ENCODE assay signal across 14 mouse cellular contexts in the genomic region with DNA sequence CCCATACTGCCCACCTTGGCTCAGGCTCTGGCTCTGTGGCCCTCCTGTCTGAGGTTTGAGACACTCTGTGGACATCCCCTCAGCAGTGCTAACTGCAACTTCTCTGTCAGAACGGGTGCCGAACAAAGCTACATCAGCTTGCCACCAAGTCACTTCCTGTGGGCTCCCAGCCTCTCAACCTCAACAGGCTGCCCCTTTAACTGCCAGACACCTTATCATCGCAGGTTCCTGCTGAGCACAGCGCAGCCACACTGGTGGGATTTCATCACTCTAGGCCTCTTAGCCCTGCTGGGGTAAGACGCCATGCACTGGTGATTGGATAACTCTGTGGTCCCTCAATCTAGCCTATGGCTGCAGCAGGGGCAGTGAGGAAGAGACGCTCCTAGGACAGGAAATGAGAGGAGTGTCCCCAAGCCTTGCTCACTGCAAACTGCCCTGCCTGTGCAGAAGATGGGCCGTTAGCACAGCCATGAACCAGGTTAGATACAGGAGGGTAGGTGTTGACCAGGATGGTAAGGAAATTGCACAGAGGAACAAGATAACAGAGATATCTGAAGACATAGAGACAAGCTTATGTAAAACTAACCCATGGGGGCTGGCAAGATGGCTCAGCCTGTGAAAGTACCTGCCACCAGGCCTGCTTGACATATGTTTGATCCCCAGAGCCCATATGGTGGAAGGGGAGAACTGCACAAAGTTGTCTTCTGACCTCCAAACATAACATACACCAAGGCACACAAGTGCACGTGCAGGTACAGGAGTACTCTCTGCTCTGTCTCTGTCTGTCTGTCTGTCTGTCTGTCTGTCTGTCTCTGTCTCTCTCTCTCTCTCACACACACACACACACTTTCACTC. TPM values are rescaled to one million over a fixed set of nuclear protein-coding genes. Genes with fewer than 3 reads are reported as not detected.
DNase-seq lines count a peak whose midpoint lies in the region; ATAC-seq and TF ChIP-seq lines count a peak whose summit lies in the region.
"Had no signal": no experiment of that assay in that cellular context is flagged by ENCODE, and none has a peak within 500 bp of the region (broad histone marks: within the 10 kb centered on the region; RNA-seq: fewer than 3 reads in every experiment).

A gene (minus strand): TSS at position 373 of the 855 bp plus-strand sequence.

- no peak for DNase-seq in kidney, postnatal 14 days
- DNase-seq in thymus, postnatal 14 days, result peak; percentile 66
- no peak for DNase-seq in cerebellum, adult 9-11 months
- no peak for DNase-seq in neural tube, embryonic 10.5 days (ENCODE audit: extremely low spot score, low spot score)
- DNase-seq: adrenal gland, postnatal 10 days; cerebellum, postnatal 14 days; kidney, postnatal 10 days; left cerebral cortex, postnatal 4 days had no signal

- no peak; the same call in 1 of the 2 replicates for TF ChIP-seq POLR2A in bone marrow, adult 2 months (IDR thresholded peaks at IDR 0.05; ENCODE audit: borderline replicate concordance, control insufficient read depth, low read depth, low read length)

- 0 out of 2 replicates have a peak, but pooled peaks have one; percentile 23 for ATAC-seq in kidney, embryonic 16.5 days (ENCODE audit: low FRiP score, low TSS enrichment)
- no peak for ATAC-seq in hindbrain, embryonic 16.5 days
- ATAC-seq: forebrain, embryonic 13.5 days had no signal

- H3K9me3 ChIP-seq in kidney, embryonic 16.5 days (ENCODE audit: low read length), result no peaks in the 10 kb centered on the region
- no peaks in the 10 kb centered on the region for H3K9me3 ChIP-seq in megakaryocyte, embryonic 14.5 days
- no peaks in the 10 kb centered on the region for H3K9me3 ChIP-seq in hindbrain, embryonic 16.5 days (ENCODE audit: control insufficient read depth, low read length)
- H3K9me3 ChIP-seq: forebrain, embryonic 13.5 days; G1E had no signal

- no peak within 1 kb of the TSS for H3K4me3 ChIP-seq in kidney, embryonic 16.5 days (ENCODE audit: low read length)
- H3K4me3 ChIP-seq in bone marrow, adult 2 months (replicated peaks; ENCODE audit: control insufficient read depth, low read depth, low read length), result peak within 1 kb of the TSS; percentile 83
- H3K4me3 ChIP-seq in megakaryocyte, embryonic 14.5 days (replicated peaks), result peak within 1 kb of the TSS; percentile 90
- no peak within 1 kb of the TSS for H3K4me3 ChIP-seq in hindbrain, embryonic 16.5 days (ENCODE audit: low read length)
- H3K4me3 ChIP-seq: forebrain, embryonic 13.5 days had no signal

- H3K36me3 ChIP-seq in kidney, embryonic 16.5 days (ENCODE audit: insufficient read depth, low read length), result no peaks in the 10 kb centered on the region
- H3K36me3 ChIP-seq in megakaryocyte, embryonic 14.5 days (replicated peaks; ENCODE audit: low read length), result peaks cover 2% of the 10 kb centered on the region
- no peaks in the 10 kb centered on the region for H3K36me3 ChIP-seq in hindbrain, embryonic 16.5 days (ENCODE audit: control insufficient read depth, insufficient read depth, low read length)
- H3K36me3 ChIP-seq: G1E had no signal

- 49% methylated on average over 8 of the region's 8 CpGs for WGBS in kidney, embryonic 16.5 days
- WGBS in bone marrow, adult 2 months, result 5% methylated on average over 8 of the region's 8 CpGs
- WGBS in hindbrain, embryonic 16.5 days, result 75% methylated on average over 8 of the region's 8 CpGs

- no peak within 1 kb of the TSS for H3K4me2 ChIP-seq in kidney, embryonic 16.5 days (replicated peaks; ENCODE audit: low read depth, low read length)
- no peak within 1 kb of the TSS for H3K4me2 ChIP-seq in hindbrain, embryonic 16.5 days (ENCODE audit: low read length)
- H3K4me2 ChIP-seq: forebrain, embryonic 13.5 days had no signal

- no peak for TF ChIP-seq CTCF in bone marrow, adult 2 months (IDR thresholded peaks at IDR 0.05; ENCODE audit: control insufficient read depth, insufficient read depth, low read length)

- no peaks in the 10 kb centered on the region for H3K4me1 ChIP-seq in kidney, embryonic 16.5 days (ENCODE audit: insufficient read depth, low read length)
- H3K4me1 ChIP-seq in bone marrow, adult 2 months (ENCODE audit: control insufficient read depth, insufficient read depth, low read length), result peaks cover 13% of the 10 kb centered on the region
- peaks cover 73% of the 10 kb centered on the region for H3K4me1 ChIP-seq in megakaryocyte, embryonic 14.5 days
- H3K4me1 ChIP-seq in hindbrain, embryonic 16.5 days (ENCODE audit: control insufficient read depth, insufficient read depth, low read depth, low read length), result no peaks in the 10 kb centered on the region
- H3K4me1 ChIP-seq: forebrain, embryonic 13.5 days had no signal

- no peaks in the 10 kb centered on the region for H3K27me3 ChIP-seq in kidney, embryonic 16.5 days (ENCODE audit: insufficient read depth, low read length)
- peaks cover 4% of the 10 kb centered on the region for H3K27me3 ChIP-seq in megakaryocyte, embryonic 14.5 days (replicated peaks)
- no peaks in the 10 kb centered on the region for H3K27me3 ChIP-seq in hindbrain, embryonic 16.5 days (replicated peaks; ENCODE audit: control insufficient read depth, insufficient read depth, low read length)
- H3K27me3 ChIP-seq: forebrain, embryonic 13.5 days had no signal

- no peak within 1 kb of the TSS for H3K27ac ChIP-seq in kidney, embryonic 16.5 days (ENCODE audit: low read length)
- H3K27ac ChIP-seq in bone marrow, adult 2 months (ENCODE audit: control insufficient read depth, insufficient read depth, low read depth, low read length, poor library complexity), result peak within 1 kb of the TSS; percentile 86
- no peak within 1 kb of the TSS for H3K27ac ChIP-seq in hindbrain, embryonic 16.5 days (ENCODE audit: low read depth, low read length)
- H3K27ac ChIP-seq: forebrain, embryonic 13.5 days had no signal

- no peak within 1 kb of the TSS for H3K9ac ChIP-seq in kidney, embryonic 16.5 days (replicated peaks; ENCODE audit: low read length)
- no peak within 1 kb of the TSS for H3K9ac ChIP-seq in hindbrain, embryonic 16.5 days (ENCODE audit: low read depth, low read length)
- H3K9ac ChIP-seq: forebrain, embryonic 13.5 days had no signal

RNA-seq across cellular contexts. Expression of the gene that starts here (rescaled TPM):
- polyA plus RNA-seq in kidney, embryonic 16.5 days (2015; fragmentation: Nextera tagmentation; extraction: Ambion mirVana), result 0.27 and 0.32 TPM in 2 replicates
- 9.1 and 13.2 TPM in 2 replicates for polyA plus RNA-seq in bone marrow, adult 2 months (2011; ENCODE audit: insufficient read depth, insufficient read length, low replicate concordance, missing spikeins)
- polyA plus RNA-seq in megakaryocyte, embryonic 14.5 days (2012; ENCODE audit: insufficient read depth, low replicate concordance), result 18.9 and 31.7 TPM in 2 replicates
- polyA plus RNA-seq in hindbrain, embryonic 16.5 days (2015; fragmentation: Nextera tagmentation; extraction: Ambion mirVana), result 0.09 TPM in 1 of 2 replicates, not detected in the other
- polyA plus RNA-seq: forebrain, embryonic 13.5 days; G1E had no signal

Comparison
In these comparisons a context has a peak if more than half of its experiments do, and no peak if none do; other contexts are left out.
1. Peak in ATAC-seq in kidney, embryonic 16.5 days; RNA of the gene not detected or under 1 TPM.
2. H3K4me3 ChIP-seq: peak in bone marrow, adult 2 months (single experiment) and megakaryocyte, embryonic 14.5 days (single experiment); none in kidney, embryonic 16.5 days (single experiment) and hindbrain, embryonic 16.5 days (single experiment).